Mouse (Mus musculus) layer of hippocampus, adult 2 months (tissue): ENCODE data around the gene Baz1b. TPM values are rescaled to one million over a fixed set of nuclear protein-coding genes. Genes with fewer than 3 reads are reported as not detected.

Source experiments
- DNase-seq, 2 experiments: peaks; one replicate each; pipeline ENCODE4 v3.0.0; 2022; ENCODE audit warnings: low spot score in 2 of 2
- H3K27ac ChIP-seq: fragments of 200-600 bp; 2 replicates; pipeline ENCODE4 v1.8.1; 2022
- H3K4me3 ChIP-seq: fragments of 200-600 bp; 2 replicates; pipeline ENCODE4 v1.8.1; 2022; ENCODE audit warnings: mild to moderate bottlenecking
- CTCF ChIP-seq: fragments of 200-600 bp; conservative IDR thresholded peaks from 2 replicates; pipeline ENCODE4 v1.8.1; 2022; ENCODE audit warnings: antibody characterized with exemption, mild to moderate bottlenecking, moderate library complexity
- long read RNA-seq, 2 experiments: library from polyadenylated mRNA; stranded (forward); transcript quantifications; one replicate each; pipeline ENCODE4 v2.0.0; 2021; ENCODE audit warnings: borderline mapping rate in 2 of 2
- total RNA-seq, 2 experiments: library from RNA; stranded (reverse); gene quantifications; 2 replicates each; pipeline ENCODE4 v1.2.3; 2021

The Baz1b gene
- total RNA-seq, result 10 to 100 TPM; 79.9 to 87.5 TPM
- long read RNA-seq, experiment 1, full-length matches to known transcripts, result 7 of 20 reads
- long read RNA-seq, experiment 1, partial matches to known transcripts, result 7 of 20 reads
- long read RNA-seq, experiment 1, other reads (novel, unspliced or antisense), result 6 of 20 reads
- long read RNA-seq, experiment 2, full-length matches to known transcripts, result 23 of 47 reads
- long read RNA-seq, experiment 2, partial matches to known transcripts, result 22 of 47 reads
- long read RNA-seq, experiment 2, other reads (novel, unspliced or antisense), result 2 of 47 reads

DNA sequence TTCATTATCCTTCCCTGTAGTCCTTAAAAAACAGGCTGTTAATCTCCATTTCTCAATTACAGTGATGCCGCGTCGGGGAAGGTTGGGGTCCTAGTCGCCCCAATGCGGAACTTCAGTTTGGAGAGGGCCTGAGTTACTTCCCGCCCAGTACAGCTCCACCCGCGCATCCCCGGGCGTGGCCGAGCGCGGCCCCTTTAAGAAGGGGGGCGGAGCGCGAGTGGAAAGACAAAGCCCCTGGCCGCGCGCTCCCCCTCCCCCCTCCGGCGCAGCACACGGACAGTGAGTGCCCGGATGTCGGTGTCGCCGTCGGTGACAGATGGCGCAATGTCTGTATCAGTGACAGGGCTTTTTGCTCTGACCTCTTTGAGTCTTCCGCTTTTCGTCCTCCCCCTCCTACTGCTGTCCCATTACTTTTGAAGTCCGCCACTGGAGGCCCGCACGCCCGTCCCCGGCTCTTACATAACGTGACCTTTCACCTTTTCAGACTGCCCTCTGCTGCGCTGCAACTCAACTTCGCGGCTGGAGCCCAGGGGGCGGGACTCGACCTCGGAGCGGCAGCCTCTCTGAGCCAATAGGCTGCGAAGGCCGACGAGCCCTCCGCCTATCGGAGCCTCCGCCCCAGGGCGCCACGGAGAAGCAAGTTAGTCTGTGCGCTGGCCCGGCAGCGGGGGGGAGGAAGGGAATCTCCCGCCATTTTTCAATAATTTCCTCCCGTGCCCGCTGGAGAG lies at the start of gene Baz1b:
Baz1b (plus strand) TSS at position 644 of the 728 bp plus-strand sequence.
- Histone ChIP-seq H3K4me3 (peak within 1 kb of the TSS; percentile 86), H3K27ac (peak within 1 kb of the TSS; percentile 96)
- peak; percentile 97 to 98 for DNase-seq
- TF ChIP-seq CTCF, result no peak; the same call in 1 of the 2 replicates

DNA sequence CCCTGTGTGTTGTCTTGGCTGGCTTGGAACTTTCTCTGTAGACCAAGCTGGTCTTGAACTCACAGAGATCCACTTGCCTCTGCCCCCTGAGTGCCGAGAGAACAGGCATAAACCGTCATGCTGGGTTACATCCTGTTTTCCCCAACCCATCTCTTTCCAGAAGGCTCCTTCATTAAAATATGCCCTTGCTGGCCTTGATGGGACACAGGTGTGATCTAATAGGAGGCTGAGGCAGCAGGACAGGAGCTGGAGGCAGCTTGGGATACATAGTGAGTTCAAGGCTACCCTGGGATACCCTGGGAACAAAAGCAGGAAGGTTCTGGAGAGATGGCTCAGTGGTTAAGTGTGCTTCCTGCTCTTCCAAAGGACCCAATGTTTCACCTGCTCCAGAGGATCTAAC lies 47.2 kb upstream of the Baz1b start:
- Histone ChIP-seq H3K27ac (no peak overlapping the region), H3K4me3 (no peak overlapping the region)
- no peak for TF ChIP-seq CTCF
- DNase-seq, result no peak

DNA sequence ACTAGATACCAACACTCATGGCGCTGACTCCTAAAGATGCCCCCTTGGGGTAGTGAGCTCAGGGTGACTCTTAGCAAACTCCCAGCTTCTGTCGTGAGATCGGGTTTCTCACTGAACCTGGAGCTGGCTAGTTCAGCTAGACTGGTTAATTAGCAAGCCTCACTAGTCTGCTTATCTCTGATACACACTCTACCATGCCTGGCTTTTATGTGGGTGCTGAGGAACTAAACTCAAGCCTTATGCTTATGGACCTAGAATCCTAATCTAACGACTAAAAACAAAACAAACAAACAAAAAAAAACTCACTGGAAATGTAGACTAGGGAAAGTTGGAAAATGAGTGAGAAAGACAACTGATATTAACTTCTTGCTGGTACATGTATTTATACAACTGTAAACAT lies 42.6 kb upstream of the Baz1b start:
- DNase-seq, result no peak
- Histone ChIP-seq H3K4me3 (no peak overlapping the region), H3K27ac (no peak overlapping the region)
- TF ChIP-seq CTCF, result no peak

- no peak for DNase-seq
- no peak overlapping the region for H3K4me3 ChIP-seq
- no peak overlapping the region; the same call in 1 of the 2 replicates for H3K27ac ChIP-seq
- TF ChIP-seq CTCF, result no peak
These were observed 41.5 kb upstream of the Baz1b start for GRCm38 (mm10) chr5:135145532-135145931.

- no peak for DNase-seq
- Histone ChIP-seq H3K4me3 (no peak overlapping the region), H3K27ac (no peak overlapping the region)
- peak; percentile 52 for TF ChIP-seq CTCF
These were observed 41.1 kb upstream of the Baz1b start for GRCm38 (mm10) chr5:135145955-135146354.

DNA sequence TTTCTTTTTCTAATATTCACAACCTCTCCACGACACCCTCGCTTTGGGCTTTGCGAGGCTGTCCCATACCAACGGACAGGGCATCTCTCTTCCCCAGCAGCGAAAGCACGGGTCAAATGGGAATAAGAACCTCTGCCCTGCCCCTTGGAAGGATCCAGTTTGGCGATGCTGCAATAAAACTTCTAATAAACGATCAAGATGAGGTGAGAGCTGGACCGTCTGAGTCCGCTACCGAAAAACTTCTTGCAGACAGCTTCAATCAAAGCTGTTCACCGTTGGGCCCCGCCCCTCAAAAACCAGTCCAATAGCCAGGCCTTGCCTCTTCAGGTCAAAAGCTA lies 38.4 kb upstream of the Baz1b start:
- DNase-seq, result no peak
- TF ChIP-seq CTCF, result no peak
- H3K4me3 ChIP-seq, result peak overlapping the region; percentile 73
- peak overlapping the region; percentile 71 for H3K27ac ChIP-seq

DNA sequence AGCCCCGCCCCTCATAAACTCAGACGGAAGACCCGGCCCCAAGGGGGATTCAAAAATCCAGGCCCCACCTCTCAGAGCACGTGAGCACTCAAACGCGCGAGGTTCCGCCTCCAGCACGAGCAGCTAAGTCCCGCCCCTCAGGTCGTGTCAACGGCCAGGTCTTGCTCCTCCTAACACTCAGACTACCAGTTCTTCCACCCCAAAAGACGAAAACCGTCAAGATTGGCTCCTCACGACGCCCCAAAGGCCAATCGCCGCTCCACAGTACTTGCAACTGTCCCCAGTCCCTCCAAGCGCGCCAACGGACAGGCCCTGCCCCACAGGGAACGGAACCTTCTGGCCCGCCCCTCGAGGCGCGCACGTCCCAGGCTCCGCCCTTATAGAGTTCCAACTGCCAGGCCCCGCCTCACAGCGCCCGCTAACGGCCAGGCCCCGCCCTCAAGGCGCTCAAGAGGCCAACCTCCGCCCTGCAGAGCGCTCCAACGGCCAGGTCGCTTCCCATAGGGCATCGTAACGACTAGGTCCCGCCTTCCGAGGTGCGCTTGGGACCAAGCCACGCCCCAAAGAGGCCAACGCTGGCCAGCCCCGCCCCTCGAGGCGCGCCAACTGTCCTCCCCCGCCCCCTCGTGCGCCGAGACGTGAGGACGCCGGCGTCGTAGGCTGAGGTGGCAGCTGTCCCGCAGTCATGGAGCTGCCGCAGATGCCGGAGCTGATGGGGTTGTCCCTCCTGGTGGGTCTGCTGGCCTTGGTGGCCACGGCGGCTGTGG lies 37.8 kb upstream of the Baz1b start, which contains the start of gene Tbl2:
Tbl2 (plus strand) TSS at position 605 of the 767 bp plus-strand sequence.
- TF ChIP-seq CTCF, result no peak
- peak; percentile 97 to 98 for DNase-seq
- Histone ChIP-seq H3K27ac (peak within 1 kb of the TSS; percentile 89), H3K4me3 (peak within 1 kb of the TSS; percentile 73)

GRCm38 (mm10) chr5:135149820-135150178 lies 37.3 kb upstream of the Baz1b start:
- no peak for TF ChIP-seq CTCF
- peak in 1 of 2 experiments; percentile 17 for DNase-seq
- Histone ChIP-seq H3K27ac (peak overlapping the region; percentile 89), H3K4me3 (peak overlapping the region; percentile 73)

GRCm38 (mm10) chr5:135156496-135156895 lies 30.6 kb upstream of the Baz1b start:
- H3K27ac ChIP-seq, result no peak overlapping the region
- TF ChIP-seq CTCF, result peak; percentile 53
- DNase-seq, result no peak
- no peak overlapping the region for H3K4me3 ChIP-seq

DNA sequence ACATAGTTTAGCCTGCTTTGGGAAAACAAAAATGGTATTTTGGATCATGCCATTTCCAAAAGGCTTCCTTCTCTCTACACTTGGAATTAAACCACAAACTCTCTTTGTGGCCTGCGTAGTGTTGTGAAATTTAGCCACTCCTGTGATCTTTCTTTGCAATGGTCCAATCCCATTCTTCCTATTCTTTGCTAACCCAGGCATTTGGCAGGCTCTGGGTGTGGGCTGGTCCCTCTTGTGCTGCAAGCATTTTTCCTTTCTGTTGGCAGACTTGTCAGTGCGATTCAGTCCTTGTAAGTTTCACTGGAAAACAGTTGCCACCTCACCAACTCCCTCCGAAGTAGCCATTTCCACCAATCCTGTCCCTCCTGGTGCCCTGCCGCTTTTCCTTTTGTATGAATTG lies 25.8 kb upstream of the Baz1b start:
- peak overlapping the region; percentile 82 for H3K27ac ChIP-seq
- TF ChIP-seq CTCF, result no peak

GRCm38 (mm10) chr5:135161650-135162049 lies 25.4 kb upstream of the Baz1b start:
- TF ChIP-seq CTCF, result no peak
- DNase-seq, result no peak
- Histone ChIP-seq H3K4me3 (no peak overlapping the region), H3K27ac (peak overlapping the region; percentile 82)

More for the DNA sequence above, 25.8 kb upstream of the Baz1b start:
- H3K4me3 ChIP-seq, result no peak overlapping the region
- DNase-seq, result peak; percentile 32 to 53

DNA sequence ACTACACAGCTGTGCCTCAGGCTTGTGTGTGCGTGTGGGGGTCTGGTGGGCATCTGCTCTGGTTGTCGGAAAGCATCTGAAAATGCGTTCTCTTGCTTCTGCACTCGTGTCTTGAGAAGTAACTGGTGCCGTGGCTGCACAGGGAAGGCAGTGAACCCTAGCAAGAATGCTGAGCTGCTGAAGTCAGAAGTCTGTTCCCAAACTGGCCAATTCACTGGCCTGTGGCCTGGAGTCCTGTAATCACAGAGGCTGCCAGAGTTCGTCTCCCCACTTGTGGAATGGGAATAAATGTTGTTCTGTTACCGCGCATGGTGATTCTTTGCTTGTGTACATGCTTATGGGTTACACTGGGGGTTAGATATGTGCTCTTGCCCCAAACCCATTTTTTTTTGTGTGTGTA lies 24.7 kb upstream of the Baz1b start:
- TF ChIP-seq CTCF, result no peak
- peak overlapping the region; percentile 82; the same call in 1 of the 2 replicates for H3K27ac ChIP-seq
- no peak overlapping the region for H3K4me3 ChIP-seq
- DNase-seq, result no peak

DNA sequence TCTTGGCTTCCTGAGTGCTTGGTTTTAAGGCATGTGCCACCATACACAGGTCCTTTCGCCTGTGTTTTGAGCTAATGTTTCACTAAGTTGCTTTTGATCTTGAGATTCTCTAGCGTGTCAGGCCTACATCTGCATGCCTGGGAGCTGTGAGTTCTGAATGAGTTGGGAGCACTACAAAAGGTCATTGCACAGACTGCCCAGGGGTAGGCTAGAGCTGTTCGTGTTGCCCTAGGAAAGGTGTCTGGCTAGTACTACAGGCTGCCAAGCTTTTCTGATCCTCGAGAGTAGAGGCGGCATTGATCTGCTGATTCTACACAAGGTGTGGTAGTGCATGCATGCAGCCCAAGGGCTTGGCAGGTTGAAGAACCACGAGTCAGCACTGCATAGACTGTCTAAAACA lies 24.2 kb upstream of the Baz1b start:
- 0 out of 2 replicates have a peak overlapping the region, but pooled peaks have one; percentile 82 for H3K27ac ChIP-seq
- DNase-seq, result no peak
- no peak for TF ChIP-seq CTCF
- no peak overlapping the region for H3K4me3 ChIP-seq
